Mouse (Mus musculus): ENCODE measurements at regions not wholly inside any gene's neighbourhood (a gene's known extent, or its start where the extent isn't known, plus 50 kb on each side); places are given as distances from the start of the nearest gene placed in this dataset.

DNA sequence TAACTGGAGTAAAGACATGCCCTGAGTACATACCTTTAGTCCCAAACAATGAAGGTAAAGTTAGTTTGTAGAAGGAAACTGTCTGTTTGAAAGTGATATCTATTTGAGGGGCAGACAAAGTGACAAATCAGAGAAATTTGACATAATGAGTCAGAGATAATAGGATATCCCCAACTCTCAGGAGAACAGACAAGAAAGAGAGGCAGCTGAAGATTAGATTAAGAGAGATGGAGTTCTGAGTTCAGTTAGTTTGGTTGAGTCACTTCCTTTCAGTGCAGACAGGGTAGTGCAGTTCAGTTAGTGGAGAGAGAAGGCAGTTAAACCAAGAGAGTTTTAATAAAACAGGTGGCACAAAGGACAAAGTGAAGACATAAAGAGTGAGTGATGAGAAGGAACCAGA is 477.4 kb upstream of the Diaph2 start:
- Histone ChIP-seq H3K9me3 (no peaks in the 10 kb centered on the region), H3K36me3 (no peaks in the 10 kb centered on the region), H3K4me1 (replicated peaks) (no peaks in the 10 kb centered on the region), H3K27ac (no peak overlapping the region), H3K9ac (replicated peaks) (no peak overlapping the region), H3K4me2 (replicated peaks) (no peak overlapping the region), H3K27me3 (no peaks in the 10 kb centered on the region), H3K4me3 (replicated peaks) (no peak overlapping the region)
- no peak for ATAC-seq

DNA sequence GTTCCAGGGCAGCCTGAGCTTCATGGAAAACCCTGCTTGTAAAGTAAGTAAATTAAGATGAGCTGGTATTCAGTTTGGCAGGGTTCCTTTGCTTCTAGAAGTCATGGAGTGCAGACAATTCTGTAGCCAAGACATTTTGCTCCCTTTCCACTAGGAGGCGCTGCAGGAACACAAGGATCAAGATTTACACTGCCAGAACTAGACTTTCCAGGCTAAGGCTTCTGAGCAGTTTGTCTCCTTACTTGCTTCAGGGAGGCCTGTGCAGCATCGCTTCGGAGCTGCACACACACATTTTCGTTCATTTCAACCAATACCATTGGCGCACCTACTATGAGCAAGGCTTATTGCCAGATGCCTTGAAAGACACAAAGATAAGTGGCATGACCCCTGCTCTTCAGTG is 445.6 kb upstream of the Diaph2 start:
- H3K27ac ChIP-seq, result no peak overlapping the region
- H3K4me3 ChIP-seq (replicated peaks), result no peak overlapping the region
- no peak overlapping the region for H3K9ac ChIP-seq (replicated peaks)
- H3K4me1 ChIP-seq (replicated peaks), result no peaks in the 10 kb centered on the region
- no peaks in the 10 kb centered on the region for H3K27me3 ChIP-seq
- ATAC-seq, result peak; percentile 11; the same call in 1 of the 2 replicates
- 44% methylated on average over 5 of the region's 5 CpGs for WGBS
- no peaks in the 10 kb centered on the region for H3K9me3 ChIP-seq
- H3K4me2 ChIP-seq (replicated peaks), result no peak overlapping the region
- H3K36me3 ChIP-seq, result no peaks in the 10 kb centered on the region

DNA sequence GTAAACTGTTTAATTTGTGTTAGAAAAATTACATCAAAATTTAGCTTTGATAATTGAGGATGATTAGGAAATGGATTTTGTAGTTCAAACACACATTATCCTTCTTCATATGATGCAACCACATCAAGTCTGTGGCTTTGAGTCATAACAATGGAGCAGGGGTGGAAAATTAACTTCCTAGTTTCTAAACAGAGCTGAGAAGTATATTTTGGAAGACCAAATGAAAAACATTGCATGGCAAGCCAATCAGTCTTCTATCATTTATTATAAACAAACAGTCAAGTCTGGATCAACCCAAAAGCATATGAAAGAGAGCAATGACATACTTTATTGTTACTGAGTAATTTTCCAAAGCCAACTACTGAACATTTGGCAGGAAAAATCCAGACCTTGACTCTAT is 440.2 kb upstream of the Diaph2 start:
- Histone ChIP-seq H3K4me2 (replicated peaks) (no peak overlapping the region), H3K27ac (no peak overlapping the region), H3K36me3 (no peaks in the 10 kb centered on the region), H3K4me1 (replicated peaks) (no peaks in the 10 kb centered on the region), H3K9me3 (no peaks in the 10 kb centered on the region), H3K9ac (replicated peaks) (no peak overlapping the region), H3K27me3 (no peaks in the 10 kb centered on the region), H3K4me3 (replicated peaks) (no peak overlapping the region)
- ATAC-seq, result no peak

DNA sequence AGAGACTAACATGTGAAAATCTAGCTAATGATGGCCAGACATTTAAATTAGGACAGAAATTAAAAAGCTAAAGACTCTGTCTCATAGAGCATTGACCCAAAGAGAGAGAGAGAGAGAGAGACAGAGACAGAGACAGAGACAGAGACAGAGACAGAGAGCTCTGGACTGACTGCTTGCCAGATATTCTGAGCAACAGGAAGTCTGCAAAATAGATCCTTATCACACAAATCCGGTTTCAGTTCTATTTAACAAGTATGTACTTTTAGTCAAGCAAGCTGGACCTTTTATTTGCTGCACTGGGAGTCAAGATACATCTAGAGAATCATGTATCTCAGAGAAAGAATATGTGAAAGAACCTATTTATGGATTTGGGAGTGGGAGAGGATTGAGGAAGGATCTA is 420.1 kb upstream of the Diaph2 start:
- H3K9ac ChIP-seq (replicated peaks), result no peak overlapping the region
- H3K4me3 ChIP-seq (replicated peaks), result no peak overlapping the region
- no peaks in the 10 kb centered on the region for H3K9me3 ChIP-seq
- H3K27me3 ChIP-seq, result no peaks in the 10 kb centered on the region
- H3K4me1 ChIP-seq (replicated peaks), result no peaks in the 10 kb centered on the region
- 85% methylated on average over 1 of the region's 1 CpGs for WGBS
- no peak for ATAC-seq
- H3K4me2 ChIP-seq (replicated peaks), result no peak overlapping the region
- H3K36me3 ChIP-seq, result no peaks in the 10 kb centered on the region
- H3K27ac ChIP-seq, result no peak overlapping the region

DNA sequence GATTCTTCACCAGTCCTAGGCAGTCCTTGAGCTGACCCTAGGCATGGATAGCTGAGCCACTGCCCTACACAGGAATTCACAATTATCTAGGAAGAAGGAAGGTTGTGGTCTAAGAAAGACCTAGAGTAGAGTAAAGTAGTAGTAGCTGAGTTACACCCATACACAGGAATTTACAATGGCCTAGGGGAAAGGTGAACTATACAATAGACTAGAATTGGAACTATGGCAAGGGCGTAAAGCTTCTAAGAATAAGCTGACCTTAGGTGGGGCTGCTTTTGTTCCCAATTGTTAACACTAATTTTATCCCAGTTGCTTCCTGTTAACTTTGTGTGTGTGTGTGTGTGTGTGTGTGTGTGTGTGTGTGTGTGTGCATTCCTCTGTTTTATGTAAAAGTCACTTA is 416.7 kb upstream of the Diaph2 start:
- H3K27ac ChIP-seq, result no peak overlapping the region
- H3K9me3 ChIP-seq, result no peaks in the 10 kb centered on the region
- no peaks in the 10 kb centered on the region for H3K36me3 ChIP-seq
- H3K4me3 ChIP-seq (replicated peaks), result no peak overlapping the region
- no peaks in the 10 kb centered on the region for H3K27me3 ChIP-seq
- 100% methylated on average over 1 of the region's 1 CpGs for WGBS
- H3K9ac ChIP-seq (replicated peaks), result no peak overlapping the region
- no peak for ATAC-seq
- no peaks in the 10 kb centered on the region for H3K4me1 ChIP-seq (replicated peaks)
- no peak overlapping the region for H3K4me2 ChIP-seq (replicated peaks)

All from midbrain, embryonic 13.5 days (tissue).